Mouse (Mus musculus) brown adipose tissue, adult 24 weeks (tissue): Measurements from ENCODE around the gene Mst1r. TPM values are rescaled to one million over a fixed set of nuclear protein-coding genes. Genes with fewer than 3 reads are reported as not detected.

ENCODE experiments used
- H3K27ac ChIP-seq: fragments of 200-500 bp; replicated peaks from 2 replicates; pipeline ENCODE4 v1.5.1; 2012; ENCODE audit warnings: low read depth, mild to moderate bottlenecking, low read length
- H3K4me1 ChIP-seq: fragments of 200-500 bp; 2 replicates; pipeline ENCODE4 v1.6.1; 2012; ENCODE audit warnings: low read length, mixed read lengths; ENCODE audit not compliant: control insufficient read depth, insufficient read depth, insufficient read length
- H3K4me3 ChIP-seq: fragments of 200-500 bp; 2 replicates; pipeline ENCODE4 v1.5.1; 2012; ENCODE audit warnings: low read depth, mild to moderate bottlenecking, low read length, moderate library complexity; ENCODE audit not compliant: insufficient read depth
- polyA plus RNA-seq: library from polyadenylated mRNA; stranded (reverse); fragments of >200 nt; gene quantifications from 2 replicates; pipeline ENCODE4 v1.2.4, GENCODE M21; 2012; ENCODE audit not compliant: missing spikeins, insufficient read depth, insufficient read length

The Mst1r gene
- polyA plus RNA-seq, 1 experiment: 0.36 TPM

GRCm38 (mm10) chr9:107901627-107901914, 5.1 kb upstream of the Mst1r start:
- Histone ChIP-seq H3K4me1 (no peaks in the 10 kb centered on the region), H3K27ac (no peak overlapping the region), H3K4me3 (no peak overlapping the region)

DNA sequence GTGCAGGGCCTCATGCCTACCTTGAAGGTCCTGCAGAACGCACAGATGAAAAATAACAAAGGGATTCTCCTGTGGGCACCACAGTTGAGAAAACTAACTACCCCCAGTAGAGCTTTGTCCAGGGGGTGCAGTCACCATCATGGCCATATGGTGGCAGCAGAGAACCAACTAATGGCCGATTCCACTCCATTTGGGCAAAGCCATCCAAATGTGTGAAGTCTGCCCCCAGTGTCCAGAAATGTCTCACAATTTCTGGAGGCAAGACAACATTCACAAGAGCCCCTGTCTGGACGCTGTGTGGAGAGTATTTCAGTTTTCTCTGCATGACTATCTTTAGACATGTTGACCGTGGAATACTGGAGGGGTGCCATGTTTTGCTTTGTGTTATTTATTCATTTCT, 1.9 kb upstream of the Mst1r start:
- Histone ChIP-seq H3K4me1 (no peaks in the 10 kb centered on the region), H3K27ac (no peak overlapping the region), H3K4me3 (no peak overlapping the region)

DNA sequence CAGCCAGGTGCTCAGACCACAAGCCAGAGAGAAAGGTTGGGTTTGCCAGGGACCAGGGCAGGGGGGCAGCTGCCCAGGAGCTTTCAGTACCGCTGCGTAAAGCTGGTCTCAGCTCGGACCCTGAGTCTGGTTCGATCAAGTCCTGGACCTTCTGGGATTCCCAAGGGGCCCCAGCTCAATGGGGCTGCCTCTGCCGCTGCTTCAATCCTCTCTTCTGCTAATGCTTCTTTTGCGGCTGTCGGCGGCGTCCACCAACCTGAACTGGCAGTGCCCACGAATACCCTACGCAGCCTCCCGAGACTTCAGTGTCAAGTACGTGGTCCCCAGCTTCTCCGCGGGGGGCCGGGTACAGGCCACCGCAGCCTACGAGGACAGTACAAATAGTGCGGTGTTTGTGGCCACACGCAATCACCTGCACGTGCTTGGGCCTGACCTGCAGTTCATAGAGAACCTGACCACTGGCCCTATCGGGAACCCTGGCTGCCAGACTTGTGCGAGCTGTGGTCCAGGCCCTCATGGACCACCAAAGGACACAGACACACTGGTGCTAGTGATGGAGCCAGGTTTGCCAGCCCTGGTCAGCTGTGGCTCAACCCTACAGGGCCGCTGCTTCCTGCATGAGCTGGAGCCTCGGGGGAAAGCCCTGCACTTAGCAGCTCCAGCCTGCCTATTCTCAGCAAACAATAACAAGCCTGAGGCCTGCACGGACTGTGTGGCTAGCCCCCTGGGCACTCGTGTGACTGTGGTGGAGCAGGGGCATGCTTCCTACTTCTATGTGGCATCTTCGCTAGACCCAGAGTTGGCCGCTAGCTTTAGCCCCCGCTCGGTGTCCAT, 511 bp downstream of the Mst1r start:
- no peaks in the 10 kb centered on the region for H3K4me1 ChIP-seq
- H3K4me3 ChIP-seq: peak overlapping the region; percentile 53
- H3K27ac ChIP-seq: peak overlapping the region; percentile 21; the same call in 1 of the 2 replicates

DNA sequence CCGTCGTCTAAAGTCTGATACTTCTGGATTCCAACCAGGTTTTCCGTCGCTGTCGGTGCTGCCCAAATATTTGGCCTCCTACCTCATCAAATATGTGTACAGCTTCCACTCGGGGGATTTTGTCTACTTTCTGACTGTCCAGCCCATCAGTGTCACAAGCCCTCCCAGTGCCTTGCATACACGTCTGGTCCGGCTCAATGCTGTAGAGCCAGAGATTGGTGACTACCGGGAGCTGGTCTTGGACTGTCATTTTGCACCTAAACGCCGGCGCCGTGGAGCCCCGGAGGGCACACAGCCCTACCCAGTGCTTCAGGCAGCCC, 1.1 kb downstream of the Mst1r start:
- peak overlapping the region; percentile 30 for H3K27ac ChIP-seq
- no peaks in the 10 kb centered on the region for H3K4me1 ChIP-seq
- H3K4me3 ChIP-seq: peak overlapping the region; percentile 38

GRCm38 (mm10) chr9:107908410-107909158, 1.9 kb downstream of the Mst1r start:
- peak overlapping the region; percentile 38 for H3K4me3 ChIP-seq
- peak overlapping the region; percentile 48 for H3K27ac ChIP-seq
- H3K4me1 ChIP-seq: no peaks in the 10 kb centered on the region

GRCm38 (mm10) chr9:107910025-107910769, 3.5 kb downstream of the Mst1r start:
- H3K4me1 ChIP-seq: no peaks in the 10 kb centered on the region
- H3K4me3 ChIP-seq: no peak overlapping the region
- no peak overlapping the region for H3K27ac ChIP-seq

GRCm38 (mm10) chr9:107914764-107915420, 8.2 kb downstream of the Mst1r start:
- no peak overlapping the region for H3K27ac ChIP-seq
- no peaks in the 10 kb centered on the region for H3K4me1 ChIP-seq
- no peak overlapping the region for H3K4me3 ChIP-seq

- no peaks in the 10 kb centered on the region for H3K4me1 ChIP-seq
- H3K27ac ChIP-seq: no peak overlapping the region
- H3K4me3 ChIP-seq: no peak overlapping the region
Measured at GRCm38 (mm10) chr9:107917895-107918608, 11.4 kb downstream of the Mst1r start.

GRCm38 (mm10) chr9:107918884-107919283, 12.2 kb downstream of the Mst1r start:
- no peak overlapping the region for H3K27ac ChIP-seq
- peaks cover 2% of the 10 kb centered on the region; the same call in 1 of the 2 replicates for H3K4me1 ChIP-seq
- no peak overlapping the region for H3K4me3 ChIP-seq

DNA sequence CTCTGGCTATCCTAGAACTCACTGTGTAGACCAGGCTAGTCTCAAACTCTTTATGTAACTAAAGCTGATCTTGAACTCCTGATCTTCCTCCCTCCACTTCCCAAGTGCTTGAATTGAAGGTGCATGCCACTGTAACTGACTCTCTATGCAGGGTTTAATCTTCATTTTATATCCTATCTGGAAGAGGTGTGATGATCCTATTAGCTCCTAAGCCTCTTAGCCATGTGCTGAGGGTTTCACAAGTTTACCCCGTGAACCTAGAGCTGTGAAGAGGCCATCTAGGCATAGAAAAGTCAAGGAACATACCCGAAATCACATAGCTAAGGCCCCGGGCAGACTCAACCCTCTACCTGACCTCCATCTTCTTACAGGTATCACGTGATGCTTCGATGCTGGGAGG, 12.8 kb downstream of the Mst1r start:
- no peak overlapping the region for H3K27ac ChIP-seq
- peaks cover 5% of the 10 kb centered on the region for H3K4me1 ChIP-seq
- H3K4me3 ChIP-seq: no peak overlapping the region

DNA sequence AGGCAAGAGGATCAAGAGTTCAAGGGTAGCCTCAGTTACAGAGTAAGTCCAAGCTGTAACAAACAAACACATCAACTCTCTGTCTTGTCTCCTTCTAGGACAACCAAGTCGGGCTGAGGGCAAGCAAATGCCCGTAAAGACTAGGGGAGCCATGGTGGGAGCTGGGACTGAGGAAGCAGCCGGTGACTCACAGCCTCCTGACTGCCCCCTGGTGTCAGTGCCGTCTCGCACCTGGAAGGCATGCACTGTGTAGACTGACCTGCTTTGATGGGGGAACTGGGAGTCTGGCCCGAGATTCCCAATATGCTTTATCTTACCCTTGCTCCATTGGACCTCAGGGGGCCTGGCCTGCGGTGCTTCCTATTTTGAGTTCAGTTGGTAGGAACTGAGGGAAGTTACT, 16.3 kb downstream of the Mst1r start:
- Histone ChIP-seq H3K27ac (no peak overlapping the region), H3K4me3 (no peak overlapping the region), H3K4me1 (peaks cover 5% of the 10 kb centered on the region)

- H3K4me3 ChIP-seq: no peak overlapping the region
- no peak overlapping the region for H3K27ac ChIP-seq
- peaks cover 5% of the 10 kb centered on the region for H3K4me1 ChIP-seq
Measured at GRCm38 (mm10) chr9:107923956-107924355, 17.3 kb downstream of the Mst1r start.

DNA sequence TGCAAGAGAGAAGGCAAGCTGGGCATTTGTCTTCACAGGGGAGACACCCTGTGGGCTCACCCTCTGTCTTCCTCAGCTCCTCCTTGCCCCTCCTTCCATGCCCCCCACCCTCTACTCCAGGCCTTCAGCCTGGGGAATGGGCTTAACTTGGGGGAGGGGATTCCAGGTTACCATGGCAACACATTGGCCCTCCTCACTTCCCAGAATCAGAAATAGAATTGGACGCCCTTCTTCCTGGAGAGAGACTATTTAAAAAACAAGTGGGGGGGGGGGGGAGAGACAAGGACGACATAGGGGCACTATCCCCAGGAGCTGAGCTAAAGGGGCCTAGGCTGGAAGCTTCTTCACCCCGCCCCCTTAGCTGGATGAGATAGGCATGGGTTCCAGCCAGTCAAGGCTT, 18.6 kb downstream of the Mst1r start:
- H3K27ac ChIP-seq: no peak overlapping the region
- H3K4me3 ChIP-seq: no peak overlapping the region
- H3K4me1 ChIP-seq: peaks cover 5% of the 10 kb centered on the region

- Histone ChIP-seq H3K4me3 (no peak overlapping the region), H3K27ac (no peak overlapping the region), H3K4me1 (peaks cover 5% of the 10 kb centered on the region)
Measured at GRCm38 (mm10) chr9:107926920-107927420, 20.3 kb downstream of the Mst1r start.
